Mouse (Mus musculus) gastrocnemius, adult 8-10 months (tissue): ENCODE results near the gene Anapc11. TPM values are rescaled to one million over a fixed set of nuclear protein-coding genes. Genes with fewer than 3 reads are reported as not detected.

Experiments used
- DNase-seq, 2 experiments: peaks; one replicate each; pipeline ENCODE4 v3.0.0; 2022; ENCODE audit warnings: low spot score in 2 of 2
- total RNA-seq, 4 experiments: library from RNA; stranded (reverse); gene quantifications; 2 replicates each; pipeline ENCODE4 v1.2.4; 2022

Anapc11 gene
- total RNA-seq, 4 experiments from 2014 or later, result 42.5 to 54.1 (median 49.7) TPM

GRCm38 (mm10) chr11:120605667-120606066, 7.4 kb downstream of the Anapc11 start:
- no peak for DNase-seq

- no peak for DNase-seq
These were observed 8.5 kb downstream of the Anapc11 start for GRCm38 (mm10) chr11:120606764-120607163.

GRCm38 (mm10) chr11:120608241-120609034, 10.2 kb downstream of the Anapc11 start, which contains the start of gene Npb:
TSS of gene Npb (plus strand) at chr11:120608477.
- no peak for DNase-seq

GRCm38 (mm10) chr11:120609250-120609649, 11.0 kb downstream of the Anapc11 start:
- no peak for DNase-seq

GRCm38 (mm10) chr11:120610477-120611046, 12.3 kb downstream of the Anapc11 start:
- DNase-seq, result no peak

GRCm38 (mm10) chr11:120612763-120613162, 14.5 kb downstream of the Anapc11 start:
- DNase-seq, result peak; percentile 72 to 77

- no peak for DNase-seq
These were observed 15.3 kb downstream of the Anapc11 start for GRCm38 (mm10) chr11:120613481-120613972.

- DNase-seq, result no peak
These were observed 15.8 kb downstream of the Anapc11 start for GRCm38 (mm10) chr11:120613976-120614375.

- DNase-seq, result no peak
These were observed 16.9 kb downstream of the Anapc11 start for GRCm38 (mm10) chr11:120615167-120615566.

GRCm38 (mm10) chr11:120615606-120616203, 17.5 kb downstream of the Anapc11 start:
- DNase-seq, result no peak

- no peak for DNase-seq
These were observed 18.5 kb downstream of the Anapc11 start for GRCm38 (mm10) chr11:120616617-120617294.

GRCm38 (mm10) chr11:120617519-120618112, 19.4 kb downstream of the Anapc11 start, which contains the start of gene Pcyt2:
TSS of gene Pcyt2 (minus strand) at chr11:120617936.
- DNase-seq, result peak; percentile 89 to 93

- no peak for DNase-seq
These were observed 20.7 kb downstream of the Anapc11 start for GRCm38 (mm10) chr11:120618619-120619535.

GRCm38 (mm10) chr11:120620195-120620594, 22.0 kb downstream of the Anapc11 start:
- no peak for DNase-seq

- no peak for DNase-seq
These were observed 24.6 kb downstream of the Anapc11 start for GRCm38 (mm10) chr11:120622805-120623204.

- peak in 1 of 2 experiments; percentile 46 for DNase-seq
These were observed 25.9 kb downstream of the Anapc11 start for GRCm38 (mm10) chr11:120623961-120624679.

GRCm38 (mm10) chr11:120624680-120625111, 26.5 kb downstream of the Anapc11 start:
- DNase-seq, result peak; percentile 66 to 81

GRCm38 (mm10) chr11:120625152-120625775, 27.0 kb downstream of the Anapc11 start, which contains the start of gene Sirt7:
TSS of gene Sirt7 (minus strand) at chr11:120625240.
- DNase-seq, result no peak
